Mouse (Mus musculus) lung, postnatal 0 days (tissue): ENCODE results near the gene Pou2f2.

Source experiments
- CTCF ChIP-seq: IDR thresholded peaks from 2 replicates; pipeline ENCODE4 v1.5.1; 2016; ENCODE audit warnings: antibody characterized with exemption, mild to moderate bottlenecking
- EP300 ChIP-seq: IDR thresholded peaks from 2 replicates; pipeline ENCODE4 v1.6.1; 2016; ENCODE audit warnings: antibody characterized with exemption, mild to moderate bottlenecking, control low read depth

GRCm38 (mm10) chr7:25077414-25077755 lies 102.1 kb downstream of the Pou2f2 start:
- TF ChIP-seq CTCF (no peak), EP300 (no peak)
